Mouse (Mus musculus): ENCODE results near the gene Rita1. TPM values are rescaled to one million over a fixed set of nuclear protein-coding genes. Genes with fewer than 3 reads are reported as not detected.
A peak's percentile ranks its signal among the peaks of the same experiment; 100 is the strongest.

The Rita1 gene
- polyA plus RNA-seq, 1 experiment from 2014 or later, result 9.6 TPM

- H3K27ac ChIP-seq (replicated peaks), result no peak overlapping the region
- peaks cover 49% of the 10 kb centered on the region for H3K4me1 ChIP-seq
- H3K9ac ChIP-seq, result no peak overlapping the region
- WGBS, result 93% methylated on average over 4 of the region's 4 CpGs
- ATAC-seq (ENCODE audit: extremely low read depth, insufficient number of reproducible peaks, low FRiP score, low TSS enrichment), result no peak
- no peaks in the 10 kb centered on the region for H3K27me3 ChIP-seq (replicated peaks)
- H3K4me3 ChIP-seq, result no peak overlapping the region
- H3K9me3 ChIP-seq, result no peaks in the 10 kb centered on the region
- H3K4me2 ChIP-seq, result no peak overlapping the region
- H3K36me3 ChIP-seq, result peaks cover 45% of the 10 kb centered on the region
Observed at GRCm38 (mm10) chr5:120583511-120583910, 28.9 kb downstream of the Rita1 start.

- ATAC-seq (ENCODE audit: extremely low read depth, insufficient number of reproducible peaks, low FRiP score, low TSS enrichment), result no peak
- WGBS, result 61% methylated on average over 9 of the region's 9 CpGs
- Histone ChIP-seq H3K4me2 (no peak overlapping the region), H3K9me3 (no peaks in the 10 kb centered on the region), H3K27me3 (replicated peaks) (no peaks in the 10 kb centered on the region), H3K4me3 (no peak overlapping the region), H3K27ac (replicated peaks) (no peak overlapping the region), H3K9ac (no peak overlapping the region), H3K36me3 (peaks cover 45% of the 10 kb centered on the region), H3K4me1 (peaks cover 51% of the 10 kb centered on the region)
Observed at GRCm38 (mm10) chr5:120582002-120582401, 30.4 kb downstream of the Rita1 start.

- H3K27ac ChIP-seq (replicated peaks), result peak overlapping the region; percentile 72
- peaks cover 41% of the 10 kb centered on the region for H3K4me1 ChIP-seq
- H3K36me3 ChIP-seq, result peaks cover 44% of the 10 kb centered on the region
- H3K9me3 ChIP-seq, result no peaks in the 10 kb centered on the region
- H3K4me2 ChIP-seq, result no peak overlapping the region
- no peak overlapping the region for H3K9ac ChIP-seq
- H3K4me3 ChIP-seq, result no peak overlapping the region
- ATAC-seq (ENCODE audit: extremely low read depth, insufficient number of reproducible peaks, low FRiP score, low TSS enrichment), result no peak
- H3K27me3 ChIP-seq (replicated peaks), result no peaks in the 10 kb centered on the region
- WGBS, result 88% methylated on average over 26 of the region's 26 CpGs
Observed at GRCm38 (mm10) chr5:120579898-120580626, 32.3 kb downstream of the Rita1 start.

- Histone ChIP-seq H3K4me1 (peaks cover 43% of the 10 kb centered on the region), H3K36me3 (peaks cover 36% of the 10 kb centered on the region), H3K27me3 (replicated peaks) (no peaks in the 10 kb centered on the region), H3K9ac (peak overlapping the region; percentile 50; the same call in 1 of the 2 replicates), H3K4me2 (peak overlapping the region; percentile 30), H3K27ac (replicated peaks) (peak overlapping the region; percentile 72), H3K4me3 (no peak overlapping the region), H3K9me3 (no peaks in the 10 kb centered on the region)
- no peak for ATAC-seq (ENCODE audit: extremely low read depth, insufficient number of reproducible peaks, low FRiP score, low TSS enrichment)
- WGBS, result 61% methylated on average over 26 of the region's 26 CpGs
Observed at GRCm38 (mm10) chr5:120579211-120579897, 33.0 kb downstream of the Rita1 start.

GRCm38 (mm10) chr5:120578504-120579081, 33.8 kb downstream of the Rita1 start:
- peak overlapping the region; percentile 50; the same call in 1 of the 2 replicates for H3K9ac ChIP-seq
- WGBS, result 47% methylated on average over 12 of the region's 12 CpGs
- H3K4me2 ChIP-seq, result peak overlapping the region; percentile 30; the same call in 1 of the 2 replicates
- H3K27ac ChIP-seq (replicated peaks), result peak overlapping the region; percentile 72
- no peaks in the 10 kb centered on the region for H3K27me3 ChIP-seq (replicated peaks)
- H3K4me3 ChIP-seq, result no peak overlapping the region
- peaks cover 29% of the 10 kb centered on the region for H3K36me3 ChIP-seq
- peaks cover 43% of the 10 kb centered on the region for H3K4me1 ChIP-seq
- H3K9me3 ChIP-seq, result no peaks in the 10 kb centered on the region
- peak; percentile 56 for ATAC-seq (ENCODE audit: extremely low read depth, insufficient number of reproducible peaks, low FRiP score, low TSS enrichment)

GRCm38 (mm10) chr5:120577935-120578441, 34.4 kb downstream of the Rita1 start:
- 59% methylated on average over 10 of the region's 10 CpGs for WGBS
- H3K27ac ChIP-seq (replicated peaks), result peak overlapping the region; percentile 72
- no peak for ATAC-seq (ENCODE audit: extremely low read depth, insufficient number of reproducible peaks, low FRiP score, low TSS enrichment)
- peaks cover 23% of the 10 kb centered on the region for H3K36me3 ChIP-seq
- H3K4me1 ChIP-seq, result peaks cover 49% of the 10 kb centered on the region
- no peaks in the 10 kb centered on the region for H3K9me3 ChIP-seq
- no peak overlapping the region for H3K4me3 ChIP-seq
- no peak overlapping the region for H3K4me2 ChIP-seq
- H3K27me3 ChIP-seq (replicated peaks), result no peaks in the 10 kb centered on the region
- H3K9ac ChIP-seq, result no peak overlapping the region

GRCm38 (mm10) chr5:120576781-120577301, 35.5 kb downstream of the Rita1 start:
- H3K27ac ChIP-seq (replicated peaks), result no peak overlapping the region
- 73% methylated on average over 11 of the region's 11 CpGs for WGBS
- ATAC-seq (ENCODE audit: extremely low read depth, insufficient number of reproducible peaks, low FRiP score, low TSS enrichment), result no peak
- no peaks in the 10 kb centered on the region for H3K27me3 ChIP-seq (replicated peaks)
- peaks cover 18% of the 10 kb centered on the region for H3K36me3 ChIP-seq
- no peaks in the 10 kb centered on the region for H3K9me3 ChIP-seq
- no peak overlapping the region for H3K4me3 ChIP-seq
- no peak overlapping the region for H3K4me2 ChIP-seq
- no peak overlapping the region for H3K9ac ChIP-seq
- peaks cover 51% of the 10 kb centered on the region for H3K4me1 ChIP-seq

GRCm38 (mm10) chr5:120574469-120575063, 37.8 kb downstream of the Rita1 start:
- H3K36me3 ChIP-seq, result peaks cover 1% of the 10 kb centered on the region; the same call in 1 of the 2 replicates
- no peaks in the 10 kb centered on the region for H3K9me3 ChIP-seq
- H3K4me2 ChIP-seq, result no peak overlapping the region
- WGBS, result 63% methylated on average over 10 of the region's 10 CpGs
- H3K27ac ChIP-seq (replicated peaks), result no peak overlapping the region
- H3K4me3 ChIP-seq, result no peak overlapping the region
- ATAC-seq (ENCODE audit: extremely low read depth, insufficient number of reproducible peaks, low FRiP score, low TSS enrichment), result no peak
- H3K27me3 ChIP-seq (replicated peaks), result no peaks in the 10 kb centered on the region
- no peak overlapping the region for H3K9ac ChIP-seq
- H3K4me1 ChIP-seq, result peaks cover 69% of the 10 kb centered on the region

- Histone ChIP-seq H3K27ac (replicated peaks) (peak overlapping the region; percentile 42), H3K4me1 (peaks cover 73% of the 10 kb centered on the region)
- ATAC-seq (ENCODE audit: extremely low read depth, insufficient number of reproducible peaks, low FRiP score, low TSS enrichment), result no peak
Observed at GRCm38 (mm10) chr5:120571056-120571740, 41.2 kb downstream of the Rita1 start.

GRCm38 (mm10) chr5:120570289-120570897, 42.0 kb downstream of the Rita1 start:
- Histone ChIP-seq H3K4me2 (no peak overlapping the region), H3K27ac (replicated peaks) (peak overlapping the region; percentile 42; the same call in 1 of the 2 replicates), H3K9ac (no peak overlapping the region), H3K4me3 (no peak overlapping the region), H3K36me3 (no peaks in the 10 kb centered on the region), H3K4me1 (peaks cover 81% of the 10 kb centered on the region), H3K9me3 (no peaks in the 10 kb centered on the region), H3K27me3 (replicated peaks) (no peaks in the 10 kb centered on the region)
- ATAC-seq (ENCODE audit: extremely low read depth, insufficient number of reproducible peaks, low FRiP score, low TSS enrichment), result no peak
- 88% methylated on average over 11 of the region's 11 CpGs for WGBS

More at GRCm38 (mm10) chr5:120571056-120571740, 41.2 kb downstream of the Rita1 start:
- no peaks in the 10 kb centered on the region for H3K27me3 ChIP-seq (replicated peaks)
- 64% methylated on average over 14 of the region's 14 CpGs for WGBS
- no peak overlapping the region for H3K4me2 ChIP-seq
- no peaks in the 10 kb centered on the region for H3K36me3 ChIP-seq
- H3K9me3 ChIP-seq, result no peaks in the 10 kb centered on the region
- no peak overlapping the region for H3K4me3 ChIP-seq
- peak overlapping the region; percentile 7; the same call in 1 of the 2 replicates for H3K9ac ChIP-seq

All from heart, embryonic 13.5 days (tissue).